Mouse (Mus musculus) kidney, adult 2 months (tissue): ENCODE measurements around the gene Themis3. TPM values are rescaled to one million over a fixed set of nuclear protein-coding genes. Genes with fewer than 3 reads are reported as not detected.

Source experiments
- DNase-seq: peaks from one replicate; pipeline ENCODE4 v3.0.0; 2021
- H3K27ac ChIP-seq: fragments of 200-500 bp; 2 replicates; pipeline ENCODE4 v1.5.1; 2012; ENCODE audit warnings: low read depth, low read length, control low read depth, inconsistent platforms; ENCODE audit not compliant: insufficient read depth
- H3K27me3 ChIP-seq: fragments of 200-500 bp; replicated peaks from 2 replicates; pipeline ENCODE4 v1.6.1; 2012; ENCODE audit warnings: mild to moderate bottlenecking, moderate library complexity, low read length, inconsistent platforms; ENCODE audit not compliant: control insufficient read depth, insufficient read depth
- H3K36me3 ChIP-seq: fragments of 200-500 bp; 2 replicates; pipeline ENCODE4 v1.6.1; 2012; ENCODE audit warnings: mild to moderate bottlenecking, moderate library complexity, low read length, inconsistent platforms; ENCODE audit not compliant: control insufficient read depth, insufficient read depth
- H3K4me1 ChIP-seq: fragments of 200-500 bp; 2 replicates; pipeline ENCODE4 v1.6.1; 2011; ENCODE audit warnings: low read length; ENCODE audit not compliant: control insufficient read depth, insufficient read depth
- H3K4me3 ChIP-seq: fragments of 200-500 bp; 2 replicates; pipeline ENCODE4 v1.5.1; 2011; ENCODE audit warnings: mild to moderate bottlenecking, low read depth, low read length, control low read depth; ENCODE audit not compliant: insufficient read depth
- CTCF ChIP-seq: fragments of 200-500 bp; conservative IDR thresholded peaks from 2 replicates; pipeline ENCODE4 v1.5.1; 2011; ENCODE audit warnings: low read depth, mild to moderate bottlenecking, control low read depth, low read length, moderate library complexity, mixed read lengths; ENCODE audit not compliant: insufficient read depth, insufficient read length
- POLR2A ChIP-seq: fragments of 200-500 bp; IDR thresholded peaks from one replicate; pipeline ENCODE4 v1.6.1; 2011; ENCODE audit warnings: low read depth, low read length, control low read depth
- WGBS: fragments of 180-500 bp; shearing (Covaris S2); methylation state at CpG from one replicate; pipeline ENCODE4 v1.1.7; 2018; 5-methylcytosine and 5-hydroxymethylcytosine counted together
- polyA plus RNA-seq: library from polyadenylated mRNA; depleted of rRNA; stranded (reverse); fragments of >200 nt; gene quantifications from 2 replicates; pipeline ENCODE4 v1.2.3, GENCODE M21; 2012; rRNA removed

The Themis3 gene
- not detected in 2 replicates for polyA plus RNA-seq

GRCm38 (mm10) chr17:66594435-66594834 is at the start of gene Themis3:
Themis3 (minus strand) TSS chr17:66594621.
- Histone ChIP-seq H3K27me3 (no peaks in the 10 kb centered on the region), H3K27ac (no peak within 1 kb of the TSS), H3K4me1 (no peaks in the 10 kb centered on the region), H3K36me3 (no peaks in the 10 kb centered on the region), H3K4me3 (no peak within 1 kb of the TSS)
- DNase-seq, result no peak
- TF ChIP-seq POLR2A (no peak), CTCF (no peak)
- 46% methylated on average over 5 of the region's 5 CpGs for WGBS

GRCm38 (mm10) chr17:66637951-66638722 is 43.7 kb upstream of the Themis3 start:
- no peaks in the 10 kb centered on the region for H3K36me3 ChIP-seq
- 81% methylated on average over 7 of the region's 7 CpGs for WGBS
- H3K27me3 ChIP-seq, result no peaks in the 10 kb centered on the region; the same call in 1 of the 2 replicates
- no peak overlapping the region for H3K27ac ChIP-seq
- TF ChIP-seq CTCF (no peak), POLR2A (no peak)
- no peak overlapping the region for H3K4me3 ChIP-seq
- no peaks in the 10 kb centered on the region for H3K4me1 ChIP-seq
- DNase-seq, result no peak

GRCm38 (mm10) chr17:66619996-66620656 is 25.7 kb upstream of the Themis3 start:
- no peak overlapping the region for H3K4me3 ChIP-seq

DNA sequence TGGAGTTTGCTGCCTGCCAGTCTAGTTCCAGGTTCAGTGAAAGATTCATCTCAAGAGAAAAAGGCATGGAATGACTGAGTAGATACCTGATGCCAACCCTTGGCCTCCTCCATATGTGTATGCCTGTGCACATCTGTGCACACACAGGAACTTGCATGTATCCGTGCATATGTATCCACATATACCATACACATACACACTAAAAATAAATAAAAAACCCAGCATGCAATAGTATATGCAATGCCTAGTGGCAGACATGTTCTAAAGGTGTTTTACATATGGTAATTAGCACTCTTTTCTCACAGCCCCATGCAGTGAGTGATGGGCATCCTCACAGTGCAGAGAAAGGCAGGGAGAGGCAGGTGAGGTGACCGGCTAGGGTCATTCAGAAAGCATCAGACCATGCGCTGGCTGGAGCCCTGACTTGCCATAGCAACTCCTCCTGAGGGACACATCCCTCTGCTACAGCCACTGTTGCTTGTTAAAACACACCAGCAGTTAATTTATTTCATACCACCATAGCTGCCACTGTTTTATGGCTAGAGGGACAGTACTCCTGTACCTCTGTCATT is 24.9 kb upstream of the Themis3 start:
- 57% methylated on average over 3 of the region's 3 CpGs for WGBS
- Histone ChIP-seq H3K27me3 (no peaks in the 10 kb centered on the region), H3K27ac (no peak overlapping the region), H3K36me3 (no peaks in the 10 kb centered on the region), H3K4me1 (no peaks in the 10 kb centered on the region), H3K4me3 (no peak overlapping the region)
- TF ChIP-seq POLR2A (no peak), CTCF (no peak)
- no peak for DNase-seq

More at GRCm38 (mm10) chr17:66619996-66620656, 25.7 kb upstream of the Themis3 start:
- Histone ChIP-seq H3K4me1 (no peaks in the 10 kb centered on the region), H3K27me3 (no peaks in the 10 kb centered on the region), H3K36me3 (no peaks in the 10 kb centered on the region), H3K27ac (no peak overlapping the region)
- WGBS, result 80% methylated on average over 13 of the region's 13 CpGs
- TF ChIP-seq CTCF (no peak), POLR2A (no peak)
- DNase-seq, result no peak

DNA sequence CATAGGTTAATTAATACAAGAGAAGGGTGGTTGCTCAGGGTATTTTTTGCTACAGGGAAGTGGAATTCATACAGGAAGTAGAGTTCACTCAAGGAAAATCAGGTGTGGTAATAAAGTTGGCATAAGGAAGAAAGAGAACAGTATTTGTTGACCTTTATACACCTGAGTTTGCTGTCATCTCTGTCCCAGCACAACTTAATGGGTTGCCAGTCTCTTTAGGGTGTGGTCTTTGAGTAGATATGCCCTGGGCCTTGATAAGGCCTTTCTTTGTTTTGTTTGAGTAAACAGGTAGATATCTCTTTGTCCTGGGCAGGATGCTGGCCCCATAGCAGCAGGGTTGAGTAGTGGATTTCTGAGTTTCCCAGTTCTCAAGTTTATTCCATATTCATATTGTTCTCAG is 15.6 kb upstream of the Themis3 start:
- no peak for DNase-seq
- Histone ChIP-seq H3K27ac (no peak overlapping the region), H3K4me3 (no peak overlapping the region), H3K27me3 (no peaks in the 10 kb centered on the region), H3K36me3 (no peaks in the 10 kb centered on the region), H3K4me1 (no peaks in the 10 kb centered on the region)
- no peak for TF ChIP-seq CTCF
- no peak for TF ChIP-seq POLR2A

GRCm38 (mm10) chr17:66604931-66605330 is 10.5 kb upstream of the Themis3 start:
- H3K27me3 ChIP-seq, result no peaks in the 10 kb centered on the region
- no peaks in the 10 kb centered on the region for H3K4me1 ChIP-seq
- H3K4me3 ChIP-seq, result no peak overlapping the region
- H3K27ac ChIP-seq, result no peak overlapping the region
- no peak for TF ChIP-seq CTCF
- TF ChIP-seq POLR2A, result no peak
- H3K36me3 ChIP-seq, result no peaks in the 10 kb centered on the region
- 81% methylated on average over 5 of the region's 5 CpGs for WGBS
- DNase-seq, result no peak

DNA sequence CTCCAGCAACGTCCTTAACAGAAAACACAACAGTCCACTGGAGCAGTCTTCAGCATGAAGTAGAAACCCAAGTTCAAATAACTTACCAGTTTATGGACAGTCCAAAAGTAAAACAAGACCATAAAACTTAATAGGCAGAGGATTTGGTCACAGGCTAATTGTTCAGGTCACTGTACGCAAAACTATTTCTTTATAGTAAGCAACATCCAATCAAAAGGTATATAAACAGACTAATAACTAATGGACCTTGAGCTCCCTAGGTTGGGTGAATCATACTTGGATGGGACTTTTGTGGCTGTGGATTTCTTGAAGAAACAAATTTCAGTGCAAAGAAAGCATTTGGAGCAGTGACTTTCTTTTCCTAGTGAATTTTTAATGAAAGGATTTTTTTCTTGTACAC is 6.8 kb upstream of the Themis3 start:
- Histone ChIP-seq H3K27me3 (no peaks in the 10 kb centered on the region), H3K4me3 (no peak overlapping the region), H3K36me3 (no peaks in the 10 kb centered on the region), H3K27ac (no peak overlapping the region), H3K4me1 (no peaks in the 10 kb centered on the region)
- no peak for DNase-seq
- TF ChIP-seq POLR2A, result no peak
- WGBS, result 69% methylated on average over 2 of the region's 2 CpGs
